9 mouse cellular contexts compared by ENCODE assay signal in genomic region chr9:118927501-118927900, GRCm38 (mm10). TPM values are rescaled to one million over a fixed set of nuclear protein-coding genes. Genes with fewer than 3 reads are reported as not detected.
A peak's percentile ranks its signal among the peaks of the same experiment; 100 is the strongest.
DNase-seq lines count a peak whose midpoint lies in the region; ATAC-seq lines count a peak whose summit lies in the region.
"Had no signal": no experiment of that assay in that cellular context is flagged by ENCODE, and none has a peak within 500 bp of the region (broad histone marks: within the 10 kb centered on the region; RNA-seq: fewer than 3 reads in every experiment).

No protein-coding gene starts in this region.

- no peaks in the 10 kb centered on the region for H3K27me3 ChIP-seq in heart, embryonic 12.5 days (replicated peaks)
- no peaks in the 10 kb centered on the region for H3K27me3 ChIP-seq in heart, embryonic 16.5 days (ENCODE audit: control insufficient read depth, insufficient read depth, low read length)
- H3K27me3 ChIP-seq in limb, embryonic 10.5 days (ENCODE audit: low read depth, poor library complexity, severe bottlenecking) = peaks cover 18% of the 10 kb centered on the region
- no peaks in the 10 kb centered on the region for H3K27me3 ChIP-seq in midbrain, embryonic 15.5 days (replicated peaks)
- H3K27me3 ChIP-seq: Patski had no signal

- H3K9ac ChIP-seq in heart, embryonic 12.5 days = peak overlapping the region; percentile 89
- peak overlapping the region; percentile 96 for H3K9ac ChIP-seq in heart, embryonic 16.5 days (ENCODE audit: low read length)
- no peak overlapping the region for H3K9ac ChIP-seq in midbrain, embryonic 15.5 days

- no peak overlapping the region for H3K27ac ChIP-seq in heart, embryonic 12.5 days (ENCODE audit: poor library complexity, severe bottlenecking)
- no peak overlapping the region for H3K27ac ChIP-seq in brown adipose tissue, adult 24 weeks (replicated peaks; ENCODE audit: low read depth, low read length)
- H3K27ac ChIP-seq in heart, embryonic 16.5 days (ENCODE audit: low read length) = peak overlapping the region; percentile 92
- no peak overlapping the region for H3K27ac ChIP-seq in limb, embryonic 10.5 days
- 0 out of 2 replicates have a peak overlapping the region, but pooled peaks have one; percentile 86 for H3K27ac ChIP-seq in midbrain, embryonic 15.5 days

- H3K4me1 ChIP-seq in heart, embryonic 12.5 days (replicated peaks) = peaks cover 28% of the 10 kb centered on the region
- peaks cover 7% of the 10 kb centered on the region; the same call in 1 of the 2 replicates for H3K4me1 ChIP-seq in brown adipose tissue, adult 24 weeks (ENCODE audit: control insufficient read depth, insufficient read depth, insufficient read length, low read length)
- peaks cover 25% of the 10 kb centered on the region for H3K4me1 ChIP-seq in heart, embryonic 16.5 days (ENCODE audit: control insufficient read depth, insufficient read depth, low read length)
- H3K4me1 ChIP-seq in limb, embryonic 10.5 days = peaks cover 60% of the 10 kb centered on the region
- H3K4me1 ChIP-seq in midbrain, embryonic 15.5 days = peaks cover 29% of the 10 kb centered on the region

- ATAC-seq in heart, embryonic 12.5 days (ENCODE audit: insufficient number of reproducible peaks, low FRiP score) = no peak
- no peak for ATAC-seq in heart, embryonic 16.5 days (replicated peaks; ENCODE audit: extremely low read depth, insufficient read depth, low FRiP score)
- no peak for ATAC-seq in midbrain, embryonic 15.5 days (replicated peaks)

- WGBS in heart, embryonic 12.5 days = 33% methylated on average over 8 of the region's 8 CpGs
- 18% methylated on average over 8 of the region's 8 CpGs for WGBS in heart, embryonic 16.5 days
- 52% methylated on average over 8 of the region's 8 CpGs for WGBS in limb, embryonic 10.5 days
- WGBS in midbrain, embryonic 15.5 days = 38% methylated on average over 8 of the region's 8 CpGs

- DNase-seq in heart, adult 18-20 months = no peak
- DNase-seq in limb, embryonic 10.5 days (ENCODE audit: low spot score) = no peak
- no peak for DNase-seq in gastrocnemius, adult 8-10 months (ENCODE audit: low spot score in 2 of 2)
- DNase-seq in adrenal gland, postnatal 25 days = no peak

- peak overlapping the region; percentile 82 for H3K4me3 ChIP-seq in heart, embryonic 12.5 days
- peak overlapping the region; percentile 74 for H3K4me3 ChIP-seq in brown adipose tissue, adult 24 weeks (ENCODE audit: insufficient read depth, low read depth, low read length)
- peak overlapping the region; percentile 88 for H3K4me3 ChIP-seq in heart, embryonic 16.5 days (ENCODE audit: low read length)
- peak overlapping the region; percentile 90 for H3K4me3 ChIP-seq in limb, embryonic 10.5 days
- H3K4me3 ChIP-seq in midbrain, embryonic 15.5 days = peak overlapping the region; percentile 82

- H3K9me3 ChIP-seq in heart, embryonic 12.5 days (replicated peaks) = no peaks in the 10 kb centered on the region
- no peaks in the 10 kb centered on the region for H3K9me3 ChIP-seq in heart, embryonic 16.5 days (replicated peaks; ENCODE audit: control insufficient read depth, low read length)
- no peaks in the 10 kb centered on the region for H3K9me3 ChIP-seq in limb, embryonic 10.5 days (replicated peaks)
- no peaks in the 10 kb centered on the region for H3K9me3 ChIP-seq in midbrain, embryonic 15.5 days

- peak overlapping the region; percentile 98 for H3K4me2 ChIP-seq in heart, embryonic 12.5 days
- H3K4me2 ChIP-seq in heart, embryonic 16.5 days (ENCODE audit: low read depth, low read length) = peak overlapping the region; percentile 99
- H3K4me2 ChIP-seq in midbrain, embryonic 15.5 days = peak overlapping the region; percentile 98

- peaks cover 3% of the 10 kb centered on the region; the same call in 1 of the 2 replicates for H3K36me3 ChIP-seq in heart, embryonic 12.5 days
- peaks cover 2% of the 10 kb centered on the region; the same call in 1 of the 2 replicates for H3K36me3 ChIP-seq in heart, embryonic 16.5 days (ENCODE audit: control insufficient read depth, insufficient read depth)
- peaks cover 9% of the 10 kb centered on the region; the same call in 1 of the 2 replicates for H3K36me3 ChIP-seq in limb, embryonic 10.5 days
- H3K36me3 ChIP-seq in midbrain, embryonic 15.5 days (replicated peaks) = no peaks in the 10 kb centered on the region

RNA-seq across cellular contexts. Expression of gene Ctdspl, which starts 1.2 kb away (rescaled TPM):
- 7.8 and 9.7 TPM in 2 replicates for polyA plus RNA-seq in heart, embryonic 12.5 days (2016; fragmentation: Nextera tagmentation; extraction: Ambion mirVana)
- total RNA-seq in heart, adult 18-20 months (2021) = 10 to 100 TPM; 10.6 to 12.8 TPM
- polyA plus RNA-seq in brown adipose tissue, adult 24 weeks (2012; ENCODE audit: insufficient read depth, insufficient read length, missing spikeins) = 18.8 and 24.2 TPM in 2 replicates
- polyA plus RNA-seq in heart, embryonic 16.5 days (2015; fragmentation: Nextera tagmentation; extraction: Ambion mirVana) = 8.1 and 9.3 TPM in 2 replicates
- polyA plus RNA-seq in limb, embryonic 10.5 days (2016; fragmentation: Nextera tagmentation; extraction: Ambion mirVana) = 8.8 and 11.6 TPM in 2 replicates
- polyA plus RNA-seq in midbrain, embryonic 15.5 days (2015; fragmentation: Nextera tagmentation; extraction: Ambion mirVana) = 7.5 and 8.3 TPM in 2 replicates
- 1 to 10 TPM; 2.0 to 4.7 (median 3.1) TPM for total RNA-seq in gastrocnemius, adult 8-10 months (2022)
- 27.2 and 31.3 TPM in 2 replicates for total RNA-seq in adrenal gland, postnatal 25 days (2021)

Comparison
In these comparisons a context has a peak if more than half of its experiments do, and no peak if none do; other contexts are left out.
1. H3K27ac ChIP-seq: peak in heart, embryonic 16.5 days (single experiment) and midbrain, embryonic 15.5 days (single experiment); none in heart, embryonic 12.5 days (single experiment), brown adipose tissue, adult 24 weeks (single experiment) and limb, embryonic 10.5 days (single experiment).
2. Peak in every context shown above with its lines, with median percentiles within 50 percentile points of each other: H3K4me2 ChIP-seq and H3K4me3 ChIP-seq.